16 mouse cellular contexts compared by ENCODE assay signal in the genomic region with DNA sequence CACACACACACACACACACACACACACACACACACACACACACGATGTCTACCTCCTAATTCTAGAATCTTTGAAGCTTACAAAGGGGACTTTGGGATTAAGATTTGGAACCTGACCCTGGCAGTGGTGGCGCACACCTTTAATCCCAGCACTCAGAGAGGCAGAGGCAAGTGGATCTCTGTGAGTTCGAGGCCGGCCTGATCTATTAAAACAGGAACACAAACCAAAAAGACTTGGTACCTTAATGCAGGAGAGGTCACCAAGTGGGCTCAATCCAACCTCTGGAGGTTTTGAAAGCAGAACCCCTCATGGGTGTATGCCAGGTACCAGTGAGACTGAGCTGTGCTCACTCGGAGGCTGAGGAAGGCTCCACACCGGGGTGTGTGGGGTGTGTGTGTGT. TPM values are rescaled to one million over a fixed set of nuclear protein-coding genes. Genes with fewer than 3 reads are reported as not detected.
"Had no signal": no experiment of that assay in that cellular context is flagged by ENCODE, and none has a peak within 500 bp of the region (broad histone marks: within the 10 kb centered on the region; RNA-seq: fewer than 3 reads in every experiment).

No protein-coding gene starts in this region.

- H3K27me3 ChIP-seq: lung, embryonic 15.5 days; midbrain, embryonic 13.5 days; neural tube, embryonic 13.5 days had no signal

- H3K27ac ChIP-seq: kidney, postnatal 0 days; left cerebral cortex, adult 2 months; liver, embryonic 15.5 days; lung, embryonic 15.5 days; midbrain, embryonic 10.5 days; midbrain, embryonic 13.5 days; neural tube, embryonic 13.5 days had no signal

- DNase-seq: lung, postnatal 10 days; lung, postnatal 36 days; thymus, adult 2 months; thymus, postnatal 14 days; thymus, postnatal 4 days had no signal

- H3K4me3 ChIP-seq: left cerebral cortex, adult 2 months; liver, embryonic 15.5 days; lung, embryonic 15.5 days; megakaryocyte, embryonic 14.5 days; midbrain, embryonic 10.5 days; midbrain, embryonic 13.5 days; myocyte; neural tube, embryonic 13.5 days had no signal

- H3K36me3 ChIP-seq: liver, embryonic 15.5 days; lung, embryonic 15.5 days; midbrain, embryonic 10.5 days; midbrain, embryonic 13.5 days; neural tube, embryonic 13.5 days had no signal

- H3K4me2 ChIP-seq: liver, embryonic 11.5 days; liver, embryonic 15.5 days; lung, embryonic 15.5 days; midbrain, embryonic 13.5 days; neural tube, embryonic 13.5 days had no signal

- H3K9me3 ChIP-seq: lung, embryonic 15.5 days had no signal

- ATAC-seq: midbrain, embryonic 16.5 days had no signal

- H3K9ac ChIP-seq: liver, embryonic 15.5 days; lung, embryonic 15.5 days; midbrain, embryonic 13.5 days; neural tube, embryonic 13.5 days had no signal

- H3K4me1 ChIP-seq: lung, embryonic 15.5 days had no signal

RNA-seq across cellular contexts. Expression of gene Padi1, which starts 33.5 kb away (rescaled TPM):
- polyA plus RNA-seq: midbrain, embryonic 13.5 days had no signal
